Mouse (Mus musculus) small intestine, adult 2 months (tissue): ENCODE data around the gene Olfr215. TPM values are rescaled to one million over a fixed set of nuclear protein-coding genes. Genes with fewer than 3 reads are reported as not detected.
"Not testable (repeated sequence)": the region's sequence is repeated elsewhere in the genome, so short reads cannot be mapped to it uniquely, and the experiment has no call there.

ENCODE experiments used
- H3K27ac ChIP-seq: fragments of 200-500 bp; 2 replicates; pipeline ENCODE4 v1.5.1; 2012; ENCODE audit warnings: low read depth, low read length, control low read depth, inconsistent platforms; ENCODE audit not compliant: insufficient read depth
- H3K27me3 ChIP-seq: fragments of 200-500 bp; 2 replicates; pipeline ENCODE4 v1.6.1; 2012; ENCODE audit warnings: mild to moderate bottlenecking, moderate library complexity, low read length, inconsistent platforms; ENCODE audit not compliant: control insufficient read depth, insufficient read depth
- H3K36me3 ChIP-seq: fragments of 200-500 bp; 2 replicates; pipeline ENCODE4 v1.6.1; 2012; ENCODE audit warnings: mild to moderate bottlenecking, low read length, control low read depth, inconsistent platforms; ENCODE audit not compliant: control insufficient read depth, insufficient read depth
- H3K4me1 ChIP-seq: fragments of 200-500 bp; 2 replicates; pipeline ENCODE4 v1.6.1; 2012; ENCODE audit warnings: low read length, inconsistent platforms, mixed read lengths; ENCODE audit not compliant: control insufficient read depth, insufficient read depth, insufficient read length
- H3K4me3 ChIP-seq: fragments of 200-500 bp; 2 replicates; pipeline ENCODE4 v1.5.1; 2012; ENCODE audit warnings: low read depth, mild to moderate bottlenecking, control low read depth, inconsistent platforms, low read length, moderate library complexity
- CTCF ChIP-seq: fragments of 200-500 bp; IDR thresholded peaks from 2 replicates; pipeline ENCODE4 v1.5.1; 2012; ENCODE audit warnings: low read depth, mild to moderate bottlenecking, control low read depth, inconsistent platforms, low read length, moderate library complexity, mixed read lengths; ENCODE audit not compliant: insufficient replicate concordance, insufficient read length; ENCODE audit errors: extremely low read depth
- POLR2A ChIP-seq: fragments of 200-500 bp; IDR thresholded peaks from 2 replicates; pipeline ENCODE4 v1.6.1; 2012; ENCODE audit warnings: low read depth, mild to moderate bottlenecking, control low read depth, inconsistent platforms, low read length, moderate library complexity
- WGBS: fragments of 180-500 bp; shearing (Covaris S2); methylation state at CpG from one replicate; pipeline ENCODE4 v1.1.7; 2018; 5-methylcytosine and 5-hydroxymethylcytosine counted together
- polyA plus RNA-seq: library from polyadenylated mRNA; depleted of rRNA; stranded (reverse); fragments of >200 nt; gene quantifications from 2 replicates; pipeline ENCODE4 v1.2.3, GENCODE M21; 2012

Olfr215 gene
- polyA plus RNA-seq, 1 experiment = not detected

GRCm38 (mm10) chr6:116615719-116616118 lies 31.7 kb upstream of the Olfr215 start:
- 89% methylated on average over 2 of the region's 2 CpGs for WGBS
- H3K36me3 ChIP-seq = no peaks in the 10 kb centered on the region
- no peaks in the 10 kb centered on the region for H3K27me3 ChIP-seq
- H3K27ac ChIP-seq = no peak overlapping the region
- no peaks in the 10 kb centered on the region for H3K4me1 ChIP-seq
- H3K4me3 ChIP-seq = no peak overlapping the region
- TF ChIP-seq CTCF = no peak
- no peak for TF ChIP-seq POLR2A

- H3K27me3 ChIP-seq = no peaks in the 10 kb centered on the region
- WGBS = 54% methylated on average over 4 of the region's 4 CpGs
- TF ChIP-seq CTCF = no peak
- TF ChIP-seq POLR2A = no peak
Observed at GRCm38 (mm10) chr6:116607230-116607629, 23.2 kb upstream of the Olfr215 start.

GRCm38 (mm10) chr6:116600969-116601368 lies 17.0 kb upstream of the Olfr215 start:
- not testable (repeated sequence) for H3K4me1 ChIP-seq, H3K36me3 ChIP-seq, H3K27me3 ChIP-seq, H3K27ac ChIP-seq, H3K4me3 ChIP-seq

More at GRCm38 (mm10) chr6:116607230-116607629, 23.2 kb upstream of the Olfr215 start:
- Histone ChIP-seq H3K4me3 (no peak overlapping the region), H3K36me3 (no peaks in the 10 kb centered on the region), H3K27ac (no peak overlapping the region), H3K4me1 (no peaks in the 10 kb centered on the region)

- TF ChIP-seq POLR2A (no peak), CTCF (no peak)
- Histone ChIP-seq H3K4me3 (no peak overlapping the region), H3K4me1 (no peaks in the 10 kb centered on the region), H3K27ac (no peak overlapping the region), H3K27me3 (no peaks in the 10 kb centered on the region), H3K36me3 (no peaks in the 10 kb centered on the region)
- WGBS = 23% methylated on average over 3 of the region's 3 CpGs
Observed at GRCm38 (mm10) chr6:116569834-116570233, 14.2 kb downstream of the Olfr215 start.

GRCm38 (mm10) chr6:116554952-116555351 lies 29.0 kb downstream of the Olfr215 start:
- Histone ChIP-seq H3K27ac (no peak overlapping the region), H3K27me3 (no peaks in the 10 kb centered on the region), H3K36me3 (no peaks in the 10 kb centered on the region), H3K4me1 (no peaks in the 10 kb centered on the region), H3K4me3 (no peak overlapping the region)
- no peak for TF ChIP-seq CTCF
- no peak for TF ChIP-seq POLR2A
- 49% methylated on average over 3 of the region's 3 CpGs for WGBS

GRCm38 (mm10) chr6:116553935-116554334 lies 30.1 kb downstream of the Olfr215 start, which contains the start of gene Olfr214:
TSS of gene Olfr214 (plus strand) at chr6:116554235.
- Histone ChIP-seq H3K4me1 (no peaks in the 10 kb centered on the region), H3K4me3 (no peak within 1 kb of the TSS), H3K27me3 (no peaks in the 10 kb centered on the region), H3K36me3 (no peaks in the 10 kb centered on the region), H3K27ac (no peak within 1 kb of the TSS)
- TF ChIP-seq POLR2A (no peak), CTCF (no peak)
- 66% methylated on average over 1 of the region's 1 CpGs for WGBS

- not testable (repeated sequence) for H3K4me3 ChIP-seq, H3K36me3 ChIP-seq, H3K27me3 ChIP-seq, H3K27ac ChIP-seq, H3K4me1 ChIP-seq
- 93% methylated on average over 11 of the region's 11 CpGs for WGBS
Observed at GRCm38 (mm10) chr6:116550841-116551240, 33.2 kb downstream of the Olfr215 start, which contains the start of gene Gm5580. TSS of gene Gm5580 (plus strand) at chr6:116551141.

- H3K36me3 ChIP-seq = no peaks in the 10 kb centered on the region
- no peaks in the 10 kb centered on the region for H3K27me3 ChIP-seq
- no peak overlapping the region for H3K27ac ChIP-seq
- WGBS = 69% methylated on average over 2 of the region's 2 CpGs
- TF ChIP-seq CTCF = no peak
- no peak for TF ChIP-seq POLR2A
- H3K4me3 ChIP-seq = no peak overlapping the region
- H3K4me1 ChIP-seq = no peaks in the 10 kb centered on the region
Observed at GRCm38 (mm10) chr6:116542500-116542899, 41.5 kb downstream of the Olfr215 start.
